Mouse (Mus musculus): ENCODE data around the gene Has3.

- TF ChIP-seq EP300 (optimal IDR thresholded peaks at IDR 0.05) = no peak
- no peak for TF ChIP-seq CTCF (IDR thresholded peaks at IDR 0.05; ENCODE audit: low read depth)
Measured at GRCm38 (mm10) chr8:106820553-106821515, 49.2 kb upstream of the Has3 start.

All from stomach, postnatal 0 days (tissue).